Mouse (Mus musculus): Measurements from ENCODE around the gene Armh3. TPM values are rescaled to one million over a fixed set of nuclear protein-coding genes. Genes with fewer than 3 reads are reported as not detected.
A peak's percentile ranks its signal among the peaks of the same experiment; 100 is the strongest.
"Not testable (repeated sequence)": the region's sequence is repeated elsewhere in the genome, so short reads cannot be mapped to it uniquely, and the experiment has no call there.

Gene Armh3
- total RNA-seq, 1 experiment: 8.0 TPM

GRCm38 (mm10) chr19:45812673-45813252 lies 185.5 kb downstream of the Armh3 start:
- in situ Hi-C loops (cut with MboI; ENCODE audit: low sequenced_read_pairs in 2 of 2, unreplicated experiment in 2 of 2): loop anchor here in 1 of 2 experiments (10.0 kb wide), 1 partner anchor 202 kb away; no protein-coding TSS in a partner anchor
- TF ChIP-seq MAFK (IDR thresholded peaks at IDR 0.05; ENCODE audit: insufficient read depth, low read depth, low read length) (no peak), ZC3H11A (IDR thresholded peaks at IDR 0.05; ENCODE audit: borderline replicate concordance, low read depth, low read length) (no peak), CHD2 (IDR thresholded peaks at IDR 0.05; ENCODE audit: low read depth, low read length) (no peak), ZNF384 (IDR thresholded peaks at IDR 0.05; ENCODE audit: low read depth, low read length) (no peak), HCFC1 (IDR thresholded peaks at IDR 0.05; ENCODE audit: borderline replicate concordance, insufficient read depth, low read length) (no peak)
- peaks cover 2 to 25% of the 10 kb centered on the region in 2 experiments; a peak in 3 of 4 replicates for H3K4me1 ChIP-seq (ENCODE audit: control insufficient read depth in 2 of 2, insufficient read depth in 2 of 2, low read length in 2 of 2, poor library complexity in 1 of 2)
- no peaks in the 10 kb centered on the region for H3K9me3 ChIP-seq (ENCODE audit: control insufficient read depth, insufficient read depth, low read depth, low read length)
- peak overlapping the region in 1 of 2 experiments; percentile 76; a peak in 1 of 4 replicates for H3K4me3 ChIP-seq (ENCODE audit: insufficient read depth in 1 of 2, low read depth in 1 of 2, low read length in 2 of 2, poor library complexity in 1 of 2, severe bottlenecking in 1 of 2)
- DNase-seq (ENCODE audit: low read depth, low spot score): no peak
- H3K9ac ChIP-seq (ENCODE audit: insufficient read depth, low read depth, low read length, poor library complexity, severe bottlenecking): no peak overlapping the region
- H3K36me3 ChIP-seq (ENCODE audit: control insufficient read depth, insufficient read depth, low read length, poor library complexity, severe bottlenecking): no peaks in the 10 kb centered on the region
- no peak overlapping the region for H3K27ac ChIP-seq (ENCODE audit: insufficient read depth, low read depth, low read length, poor library complexity, severe bottlenecking)

- in situ Hi-C loops (cut with MboI; ENCODE audit: low sequenced_read_pairs in 2 of 2, unreplicated experiment in 2 of 2): loop anchor here in 1 of 2 experiments (10.0 kb wide), 1 partner anchor 203 kb away; no protein-coding TSS in a partner anchor
- TF ChIP-seq HCFC1 (IDR thresholded peaks at IDR 0.05; ENCODE audit: borderline replicate concordance, insufficient read depth, low read length): no peak
- TF ChIP-seq MAFK (IDR thresholded peaks at IDR 0.05; ENCODE audit: insufficient read depth, low read depth, low read length): no peak
- no peak for TF ChIP-seq CHD2 (IDR thresholded peaks at IDR 0.05; ENCODE audit: low read depth, low read length)
- TF ChIP-seq ZC3H11A (IDR thresholded peaks at IDR 0.05; ENCODE audit: borderline replicate concordance, low read depth, low read length): no peak
- no peak for TF ChIP-seq ZNF384 (IDR thresholded peaks at IDR 0.05; ENCODE audit: low read depth, low read length)
- Histone ChIP-seq H3K4me1 (ENCODE audit: control insufficient read depth in 2 of 2, insufficient read depth in 2 of 2, low read length in 2 of 2, poor library complexity in 1 of 2) (peaks cover 2 to 18% of the 10 kb centered on the region in 2 experiments; a peak in 2 of 4 replicates), H3K9me3 (ENCODE audit: control insufficient read depth, insufficient read depth, low read depth, low read length) (no peaks in the 10 kb centered on the region), H3K9ac (ENCODE audit: insufficient read depth, low read depth, low read length, poor library complexity, severe bottlenecking) (no peak overlapping the region), H3K36me3 (ENCODE audit: control insufficient read depth, insufficient read depth, low read length, poor library complexity, severe bottlenecking) (no peaks in the 10 kb centered on the region), H3K4me3 (ENCODE audit: insufficient read depth in 1 of 2, low read depth in 1 of 2, low read length in 2 of 2, poor library complexity in 1 of 2, severe bottlenecking in 1 of 2) (peak overlapping the region; percentile 50 to 76), H3K27ac (ENCODE audit: insufficient read depth, low read depth, low read length, poor library complexity, severe bottlenecking) (no peak overlapping the region)
- DNase-seq (ENCODE audit: low read depth, low spot score): peak; percentile 80
Measured at GRCm38 (mm10) chr19:45812115-45812514, 186.2 kb downstream of the Armh3 start.

- H3K9ac ChIP-seq (ENCODE audit: insufficient read depth, low read depth, low read length, poor library complexity, severe bottlenecking): no peak overlapping the region
- H3K9me3 ChIP-seq (ENCODE audit: control insufficient read depth, insufficient read depth, low read depth, low read length): no peaks in the 10 kb centered on the region
- no peak overlapping the region for H3K27ac ChIP-seq (ENCODE audit: insufficient read depth, low read depth, low read length, poor library complexity, severe bottlenecking)
- no peak for DNase-seq (ENCODE audit: low read depth, low spot score)
- H3K4me1 ChIP-seq (ENCODE audit: control insufficient read depth in 2 of 2, insufficient read depth in 2 of 2, low read length in 2 of 2, poor library complexity in 1 of 2): peaks cover 2 to 12% of the 10 kb centered on the region in 2 experiments; a peak in 2 of 4 replicates
- TF ChIP-seq ZNF384 (IDR thresholded peaks at IDR 0.05; ENCODE audit: low read depth, low read length): no peak
- TF ChIP-seq HCFC1 (IDR thresholded peaks at IDR 0.05; ENCODE audit: borderline replicate concordance, insufficient read depth, low read length): peak; percentile 77
- no peak for TF ChIP-seq CHD2 (IDR thresholded peaks at IDR 0.05; ENCODE audit: low read depth, low read length)
- TF ChIP-seq ZC3H11A (IDR thresholded peaks at IDR 0.05; ENCODE audit: borderline replicate concordance, low read depth, low read length): no peak
- TF ChIP-seq MAFK (IDR thresholded peaks at IDR 0.05; ENCODE audit: insufficient read depth, low read depth, low read length): no peak
- no peaks in the 10 kb centered on the region for H3K36me3 ChIP-seq (ENCODE audit: control insufficient read depth, insufficient read depth, low read length, poor library complexity, severe bottlenecking)
- peak overlapping the region in 1 of 2 experiments; percentile 76; a peak in 2 of 4 replicates for H3K4me3 ChIP-seq (ENCODE audit: insufficient read depth in 1 of 2, low read depth in 1 of 2, low read length in 2 of 2, poor library complexity in 1 of 2, severe bottlenecking in 1 of 2)
- in situ Hi-C loops (cut with MboI; ENCODE audit: low sequenced_read_pairs in 2 of 2, unreplicated experiment in 2 of 2): loop anchor here in 1 of 2 experiments (10.0 kb wide), 1 partner anchor 204 kb away; no protein-coding TSS in a partner anchor
Measured at GRCm38 (mm10) chr19:45811028-45811674, 187.1 kb downstream of the Armh3 start.

GRCm38 (mm10) chr19:45807732-45808131 lies 190.6 kb downstream of the Armh3 start:
- Histone ChIP-seq H3K9me3 (ENCODE audit: control insufficient read depth, insufficient read depth, low read depth, low read length) (no peaks in the 10 kb centered on the region), H3K4me1 (ENCODE audit: control insufficient read depth in 2 of 2, insufficient read depth in 2 of 2, low read length in 2 of 2, poor library complexity in 1 of 2) (peaks cover 0 to 9% of the 10 kb centered on the region in 2 experiments; a peak in 1 of 4 replicates), H3K9ac (ENCODE audit: insufficient read depth, low read depth, low read length, poor library complexity, severe bottlenecking) (no peak overlapping the region), H3K36me3 (ENCODE audit: control insufficient read depth, insufficient read depth, low read length, poor library complexity, severe bottlenecking) (no peaks in the 10 kb centered on the region), H3K4me3 (ENCODE audit: insufficient read depth in 1 of 2, low read depth in 1 of 2, low read length in 2 of 2, poor library complexity in 1 of 2, severe bottlenecking in 1 of 2) (no peak overlapping the region), H3K27ac (ENCODE audit: insufficient read depth, low read depth, low read length, poor library complexity, severe bottlenecking) (no peak overlapping the region)
- no peak for TF ChIP-seq MAFK (IDR thresholded peaks at IDR 0.05; ENCODE audit: insufficient read depth, low read depth, low read length)
- no peak for TF ChIP-seq HCFC1 (IDR thresholded peaks at IDR 0.05; ENCODE audit: borderline replicate concordance, insufficient read depth, low read length)
- no peak for TF ChIP-seq ZNF384 (IDR thresholded peaks at IDR 0.05; ENCODE audit: low read depth, low read length)
- no peak for TF ChIP-seq CHD2 (IDR thresholded peaks at IDR 0.05; ENCODE audit: low read depth, low read length)
- no peak for TF ChIP-seq ZC3H11A (IDR thresholded peaks at IDR 0.05; ENCODE audit: borderline replicate concordance, low read depth, low read length)
- in situ Hi-C loops (cut with MboI; ENCODE audit: low sequenced_read_pairs in 2 of 2, unreplicated experiment in 2 of 2): no loop called here
- no peak for DNase-seq (ENCODE audit: low read depth, low spot score)

- DNase-seq (ENCODE audit: low read depth, low spot score); in situ Hi-C loops (cut with MboI; ENCODE audit: low sequenced_read_pairs in 2 of 2, unreplicated experiment in 2 of 2); H3K27ac ChIP-seq (ENCODE audit: insufficient read depth, low read depth, low read length, poor library complexity, severe bottlenecking); H3K9ac ChIP-seq (ENCODE audit: insufficient read depth, low read depth, low read length, poor library complexity, severe bottlenecking); H3K4me1 ChIP-seq (ENCODE audit: control insufficient read depth in 2 of 2, insufficient read depth in 2 of 2, low read length in 2 of 2, poor library complexity in 1 of 2); H3K9me3 ChIP-seq (ENCODE audit: control insufficient read depth, insufficient read depth, low read depth, low read length); H3K4me3 ChIP-seq (ENCODE audit: insufficient read depth in 1 of 2, low read depth in 1 of 2, low read length in 2 of 2, poor library complexity in 1 of 2, severe bottlenecking in 1 of 2); H3K36me3 ChIP-seq (ENCODE audit: control insufficient read depth, insufficient read depth, low read length, poor library complexity, severe bottlenecking): not testable (repeated sequence)
Measured at GRCm38 (mm10) chr19:45805817-45806216, 192.5 kb downstream of the Armh3 start.
